In genomic region chr5:139386047-139386446, GRCm38 (mm10) we compare ENCODE assay signal across 32 mouse cellular contexts. TPM values are rescaled to one million over a fixed set of nuclear protein-coding genes. Genes with fewer than 3 reads are reported as not detected.
DNase-seq lines count a peak whose midpoint lies in the region; ATAC-seq and TF ChIP-seq lines count a peak whose summit lies in the region.
"Had no signal": no experiment of that assay in that cellular context is flagged by ENCODE, and none has a peak within 500 bp of the region (broad histone marks: within the 10 kb centered on the region; RNA-seq: fewer than 3 reads in every experiment).

No protein-coding gene starts in this region.

- no peak for DNase-seq in heart, embryonic 10.5 days (ENCODE audit: low spot score)
- no peak for DNase-seq in heart, postnatal 25 days (ENCODE audit: low spot score)
- DNase-seq in liver, adult 2 months (ENCODE audit: extremely low read depth, low read depth, low spot score): no peak
- no peak for DNase-seq in liver
- DNase-seq in limb, embryonic 10.5 days (ENCODE audit: low spot score): no peak
- no peak for DNase-seq in left cerebral cortex, postnatal 25 days (ENCODE audit: low spot score in 2 of 2)
- DNase-seq: adrenal gland, adult 2 months; B cell, adult 2 months; cerebellum, adult 9-10 months; gastrocnemius, postnatal 14 days; kidney, postnatal 25 days; right cerebral cortex, postnatal 14 days; spleen, adult 18-20 months had no signal

- peak overlapping the region; percentile 17; the same call in 1 of the 2 replicates for H3K9ac ChIP-seq in liver, adult 2 months (ENCODE audit: low read depth, low read length)
- peak overlapping the region; percentile 46 for H3K9ac ChIP-seq in liver, embryonic 15.5 days
- H3K9ac ChIP-seq: forebrain, embryonic 15.5 days; limb, embryonic 15.5 days; midbrain, embryonic 12.5 days had no signal

- peak overlapping the region; percentile 85; the same call in 1 of the 2 replicates for H3K27ac ChIP-seq in heart, embryonic 10.5 days
- H3K27ac ChIP-seq in liver, adult 2 months (replicated peaks; ENCODE audit: insufficient read depth, low read depth, low read length): peak overlapping the region; percentile 50
- H3K27ac ChIP-seq in limb, embryonic 10.5 days: peak overlapping the region; percentile 37; the same call in 1 of the 2 replicates
- H3K27ac ChIP-seq in liver, embryonic 15.5 days (replicated peaks): peak overlapping the region; percentile 100
- H3K27ac ChIP-seq: forebrain, embryonic 15.5 days; hindbrain, postnatal 0 days; limb, embryonic 15.5 days; macrophage; midbrain, embryonic 12.5 days had no signal

- peaks cover 42% of the 10 kb centered on the region; the same call in 1 of the 2 replicates for H3K79me2 ChIP-seq in liver, adult 2 months (ENCODE audit: control insufficient read depth, insufficient read depth, low read length)

- no peak for TF ChIP-seq CTCF in liver, adult 2 months (IDR thresholded peaks at IDR 0.05; ENCODE audit: low read depth, low read length)

- TF ChIP-seq POLR2A in liver, adult 2 months (IDR thresholded peaks at IDR 0.05; ENCODE audit: extremely low read depth, insufficient read depth, low read length): no peak

- H3K4me2 ChIP-seq in liver, embryonic 15.5 days: peak overlapping the region; percentile 87
- H3K4me2 ChIP-seq: forebrain, embryonic 15.5 days; limb, embryonic 15.5 days; midbrain, embryonic 12.5 days had no signal

- intact Hi-C loops in heart, postnatal 25 days (cut with DNase I): no loop called here
- intact Hi-C loops in left cerebral cortex, postnatal 25 days (cut with DNase I): no loop called here

- H3K9me3 ChIP-seq in heart, embryonic 10.5 days: no peaks in the 10 kb centered on the region
- H3K9me3 ChIP-seq in limb, embryonic 10.5 days (replicated peaks): no peaks in the 10 kb centered on the region
- no peaks in the 10 kb centered on the region for H3K9me3 ChIP-seq in liver, embryonic 15.5 days (replicated peaks)
- H3K9me3 ChIP-seq: forebrain, embryonic 15.5 days; limb, embryonic 15.5 days; midbrain, embryonic 12.5 days had no signal

- H3K27me3 ChIP-seq in heart, embryonic 10.5 days (ENCODE audit: insufficient read depth, poor library complexity, severe bottlenecking): no peaks in the 10 kb centered on the region
- no peaks in the 10 kb centered on the region for H3K27me3 ChIP-seq in liver, adult 2 months (ENCODE audit: control insufficient read depth, insufficient read depth, low read length)
- H3K27me3 ChIP-seq in limb, embryonic 10.5 days (ENCODE audit: low read depth, poor library complexity, severe bottlenecking): 0 out of 2 replicates have a peak, but pooled peaks cover 5% of the 10 kb centered on the region
- H3K27me3 ChIP-seq in liver, embryonic 15.5 days: no peaks in the 10 kb centered on the region
- H3K27me3 ChIP-seq: CH12.LX; forebrain, embryonic 15.5 days; limb, embryonic 15.5 days had no signal

- ATAC-seq in liver, embryonic 15.5 days (ENCODE audit: insufficient read depth): no peak
- ATAC-seq in monocyte, adult 5-6 weeks (replicated peaks; ENCODE audit: insufficient number of reproducible peaks, low FRiP score, low TSS enrichment, poor library complexity, severe bottlenecking): no peak
- ATAC-seq: forebrain, embryonic 15.5 days; hindbrain, postnatal 0 days; intestine, postnatal 0 days; lung, postnatal 0 days had no signal

- WGBS in heart, embryonic 10.5 days: 92% methylated on average over 5 of the region's 5 CpGs
- 75% methylated on average over 5 of the region's 5 CpGs for WGBS in liver, adult 2 months
- WGBS in limb, embryonic 10.5 days: 95% methylated on average over 5 of the region's 5 CpGs
- WGBS in liver, embryonic 15.5 days (ENCODE audit: insufficient replicate concordance): 84% methylated on average over 5 of the region's 5 CpGs

- H3K4me3 ChIP-seq in heart, embryonic 10.5 days: no peak overlapping the region
- H3K4me3 ChIP-seq in liver, adult 2 months (ENCODE audit: insufficient read depth, low read depth, low read length): no peak overlapping the region
- H3K4me3 ChIP-seq in limb, embryonic 10.5 days: no peak overlapping the region
- H3K4me3 ChIP-seq in liver, embryonic 15.5 days (replicated peaks): 0 out of 2 replicates have a peak overlapping the region, but pooled peaks have one; percentile 1
- H3K4me3 ChIP-seq: forebrain, embryonic 15.5 days; limb, embryonic 15.5 days; midbrain, embryonic 12.5 days had no signal

- H3K4me1 ChIP-seq in heart, embryonic 10.5 days: peaks cover 93% of the 10 kb centered on the region
- peaks cover 67% of the 10 kb centered on the region for H3K4me1 ChIP-seq in liver, adult 2 months (ENCODE audit: control insufficient read depth, insufficient read depth, low read length)
- H3K4me1 ChIP-seq in limb, embryonic 10.5 days: peaks cover 56% of the 10 kb centered on the region
- peaks cover 94% of the 10 kb centered on the region for H3K4me1 ChIP-seq in liver, embryonic 15.5 days (replicated peaks)

- peaks cover 4% of the 10 kb centered on the region; the same call in 1 of the 2 replicates for H3K36me3 ChIP-seq in heart, embryonic 10.5 days
- no peaks in the 10 kb centered on the region for H3K36me3 ChIP-seq in liver, adult 2 months (ENCODE audit: control insufficient read depth, insufficient read depth, low read length)
- no peaks in the 10 kb centered on the region for H3K36me3 ChIP-seq in limb, embryonic 10.5 days
- peaks cover 31% of the 10 kb centered on the region for H3K36me3 ChIP-seq in liver, embryonic 15.5 days (replicated peaks)
- H3K36me3 ChIP-seq: forebrain, embryonic 15.5 days; limb, embryonic 15.5 days; midbrain, embryonic 12.5 days had no signal

RNA-seq across cellular contexts. Expression of gene Gpr146, which starts 8.6 kb away (rescaled TPM):
- 5.6 and 5.7 TPM in 2 replicates for polyA plus RNA-seq in heart, embryonic 10.5 days (2016; fragmentation: Nextera tagmentation; extraction: Ambion mirVana)
- 10 to 100 TPM; 35.3 to 58.5 TPM for total RNA-seq in heart, postnatal 25 days (2021)
- total RNA-seq in liver, adult 2 months (2014; rRNA removed): 36.5 and 57.1 TPM in 2 replicates
- polyA plus RNA-seq in liver, adult 2 months (2012; rRNA removed): 43.5 and 70.7 TPM in 2 replicates
- polyA plus RNA-seq in limb, embryonic 10.5 days (2016; fragmentation: Nextera tagmentation; extraction: Ambion mirVana): 2.2 and 2.3 TPM in 2 replicates
- 25.0 and 26.4 TPM in 2 replicates for polyA plus RNA-seq in liver, embryonic 15.5 days (2015; fragmentation: Nextera tagmentation; extraction: Ambion mirVana)
- 6.9 to 10.8 TPM (median 9.8 TPM) in 3 replicates for total RNA-seq in monocyte, adult 5-6 weeks (2017)
- total RNA-seq in left cerebral cortex, postnatal 25 days (2021): 10 to 100 TPM; 12.0 to 13.5 TPM

RNA-seq across cellular contexts. Expression of gene C130050O18Rik, which starts 19.0 kb away (rescaled TPM):
- polyA plus RNA-seq in heart, embryonic 10.5 days (2016; fragmentation: Nextera tagmentation; extraction: Ambion mirVana): 0.28 and 0.45 TPM in 2 replicates
- under 1 TPM; 0.70 to 0.78 TPM for total RNA-seq in heart, postnatal 25 days (2021)
- total RNA-seq in liver, adult 2 months (2014; rRNA removed): 0.18 and 0.54 TPM in 2 replicates
- 0.56 and 1.6 TPM in 2 replicates for polyA plus RNA-seq in liver, adult 2 months (2012; rRNA removed)
- polyA plus RNA-seq in limb, embryonic 10.5 days (2016; fragmentation: Nextera tagmentation; extraction: Ambion mirVana): 0.16 and 0.56 TPM in 2 replicates
- polyA plus RNA-seq in liver, embryonic 15.5 days (2015; fragmentation: Nextera tagmentation; extraction: Ambion mirVana): 1.9 and 2.4 TPM in 2 replicates
- 28.4 to 51.7 TPM (median 32.7 TPM) in 3 replicates for total RNA-seq in monocyte, adult 5-6 weeks (2017)
- total RNA-seq in left cerebral cortex, postnatal 25 days (2021): under 1 TPM; 0.30 to 0.34 TPM
- total RNA-seq: CH12.LX; hindbrain, postnatal 0 days had no signal

RNA-seq across cellular contexts. Expression of gene Cyp2w1, which starts 33.6 kb away (rescaled TPM):
- polyA plus RNA-seq in heart, embryonic 10.5 days (2016; fragmentation: Nextera tagmentation; extraction: Ambion mirVana): not detected in 2 replicates
- total RNA-seq in heart, postnatal 25 days (2021): not detected
- total RNA-seq in liver, adult 2 months (2014; rRNA removed): not detected in 2 replicates
- polyA plus RNA-seq in liver, adult 2 months (2012; rRNA removed): not detected in 2 replicates
- not detected in 2 replicates for polyA plus RNA-seq in limb, embryonic 10.5 days (2016; fragmentation: Nextera tagmentation; extraction: Ambion mirVana)
- polyA plus RNA-seq in liver, embryonic 15.5 days (2015; fragmentation: Nextera tagmentation; extraction: Ambion mirVana): not detected in 2 replicates
- total RNA-seq in monocyte, adult 5-6 weeks (2017): not detected in 3 replicates
- total RNA-seq in left cerebral cortex, postnatal 25 days (2021): not detected
- total RNA-seq: adrenal gland, adult 2 months; CH12.LX; gastrocnemius, postnatal 14 days; hematopoietic stem cell, adult 5-6 weeks; hindbrain, postnatal 0 days; left cerebral cortex, adult 18-20 months; left cerebral cortex, postnatal 36 days; MEL had no signal
- polyA plus RNA-seq: adrenal gland, adult 2 months; forebrain, embryonic 15.5 days; heart, embryonic 14.5 days; hindbrain, postnatal 0 days; kidney, embryonic 14.5 days; lung, postnatal 0 days; macrophage; neural tube, embryonic 11.5 days; testis, adult 2 months; urinary bladder, adult 2 months had no signal

RNA-seq across cellular contexts. Expression of gene Cox19, which starts 34.8 kb away (rescaled TPM):
- polyA plus RNA-seq in heart, embryonic 10.5 days (2016; fragmentation: Nextera tagmentation; extraction: Ambion mirVana): 76.3 and 93.2 TPM in 2 replicates
- 10 to 100 TPM; 82.2 to 91.1 TPM for total RNA-seq in heart, postnatal 25 days (2021)
- total RNA-seq in liver, adult 2 months (2014; rRNA removed): 23.6 and 25.2 TPM in 2 replicates
- 82.4 and 86.1 TPM in 2 replicates for polyA plus RNA-seq in liver, adult 2 months (2012; rRNA removed)
- polyA plus RNA-seq in limb, embryonic 10.5 days (2016; fragmentation: Nextera tagmentation; extraction: Ambion mirVana): 110 and 118 TPM in 2 replicates
- polyA plus RNA-seq in liver, embryonic 15.5 days (2015; fragmentation: Nextera tagmentation; extraction: Ambion mirVana): 44.3 and 49.3 TPM in 2 replicates
- 9.5 to 46.4 TPM (median 15.2 TPM) in 3 replicates for total RNA-seq in monocyte, adult 5-6 weeks (2017)
- total RNA-seq in left cerebral cortex, postnatal 25 days (2021): 10 to 100 TPM; 65.6 to 70.7 TPM

RNA-seq across cellular contexts. Expression of gene Gper1, which starts 36.9 kb away (rescaled TPM):
- 0.26 and 0.36 TPM in 2 replicates for polyA plus RNA-seq in heart, embryonic 10.5 days (2016; fragmentation: Nextera tagmentation; extraction: Ambion mirVana)
- 1 to 10 TPM; 1.3 to 2.1 TPM for total RNA-seq in heart, postnatal 25 days (2021)
- total RNA-seq in liver, adult 2 months (2014; rRNA removed): 0.07 TPM in 1 of 2 replicates, not detected in the other
- polyA plus RNA-seq in liver, adult 2 months (2012; rRNA removed): 0.02 and 0.05 TPM in 2 replicates
- 0.19 and 0.39 TPM in 2 replicates for polyA plus RNA-seq in limb, embryonic 10.5 days (2016; fragmentation: Nextera tagmentation; extraction: Ambion mirVana)
- polyA plus RNA-seq in liver, embryonic 15.5 days (2015; fragmentation: Nextera tagmentation; extraction: Ambion mirVana): 0.10 and 0.14 TPM in 2 replicates
- total RNA-seq in monocyte, adult 5-6 weeks (2017): 0.53 to 1.3 TPM in 2 of 3 replicates, not detected in the other
- 1 to 10 TPM; 3.0 to 3.3 TPM for total RNA-seq in left cerebral cortex, postnatal 25 days (2021)
- total RNA-seq: hematopoietic stem cell, adult 5-6 weeks had no signal
- polyA plus RNA-seq: macrophage had no signal

Comparison
In these comparisons a context has a peak if more than half of its experiments do, and no peak if none do; other contexts are left out.
1. H3K27ac ChIP-seq: peak in every context shown above with its lines; median percentile 100 in liver, embryonic 15.5 days; 85 in heart, embryonic 10.5 days; 50 in liver, adult 2 months; 37 in limb, embryonic 10.5 days.
2. RNA of gene C130050O18Rik, which starts 19.0 kb away (total RNA-seq): 28.4 to 51.7 TPM in monocyte, adult 5-6 weeks; 0.70 to 0.78 TPM in heart, postnatal 25 days, 0.30 to 0.34 TPM in left cerebral cortex, postnatal 25 days and 0.18 to 0.54 TPM in liver, adult 2 months; every median in the first group is over 10 times any median in the second.